9 mouse cellular contexts compared by ENCODE assay signal in the genomic region with DNA sequence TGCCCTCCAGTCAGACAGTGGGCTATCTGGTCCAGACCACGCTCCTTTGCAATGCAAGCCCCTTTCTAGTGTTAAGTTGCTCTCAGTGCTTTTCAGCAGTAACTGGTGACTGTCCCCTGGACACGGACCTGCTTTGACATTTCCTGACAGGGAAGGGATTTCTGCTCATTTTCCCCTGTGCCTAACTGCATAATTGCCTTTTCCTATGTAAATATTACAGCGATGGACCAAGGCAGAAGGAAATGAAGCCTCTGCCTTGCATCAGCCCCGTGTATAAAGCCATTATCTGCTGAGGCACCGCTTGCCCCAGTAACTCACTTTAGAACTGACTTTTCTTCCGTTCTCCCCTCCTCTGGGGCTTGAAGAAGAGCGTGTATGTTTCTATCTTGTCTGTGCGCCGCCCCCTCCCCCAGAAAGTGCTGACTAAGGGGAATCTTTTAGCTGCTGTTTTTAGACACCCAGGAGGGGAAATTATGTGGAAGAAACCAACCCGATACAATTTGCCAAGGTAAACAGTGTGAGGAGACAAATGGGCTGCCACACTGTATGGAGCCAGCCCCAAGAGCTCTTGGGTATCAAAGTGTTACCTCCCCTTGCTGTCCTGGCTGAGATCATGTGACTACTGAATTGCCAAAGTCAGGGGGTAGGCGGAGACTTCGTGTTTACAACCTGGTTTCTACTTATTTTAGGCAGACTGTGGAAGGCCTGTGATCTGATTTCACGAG. TPM values are rescaled to one million over a fixed set of nuclear protein-coding genes. Genes with fewer than 3 reads are reported as not detected.
DNase-seq lines count a peak whose midpoint lies in the region; ATAC-seq and TF ChIP-seq lines count a peak whose summit lies in the region.
"Had no signal": no experiment of that assay in that cellular context is flagged by ENCODE, and none has a peak within 500 bp of the region (broad histone marks: within the 10 kb centered on the region; RNA-seq: fewer than 3 reads in every experiment).

No protein-coding gene starts in this region.

- no peak for TF ChIP-seq EP300 in heart, adult 2 months (IDR thresholded peaks at IDR 0.05; ENCODE audit: insufficient read depth, low read depth, low read length)

- peaks cover 61% of the 10 kb centered on the region for H3K27me3 ChIP-seq in heart, embryonic 11.5 days (ENCODE audit: control insufficient read depth, insufficient read depth, low read length)
- peaks cover 25% of the 10 kb centered on the region for H3K27me3 ChIP-seq in heart, adult 2 months (ENCODE audit: control insufficient read depth, insufficient read depth, low read length)
- H3K27me3 ChIP-seq in G1E (ENCODE audit: insufficient read depth, low read length): peaks cover 28% of the 10 kb centered on the region; the same call in 1 of the 2 replicates
- peaks cover 72% of the 10 kb centered on the region for H3K27me3 ChIP-seq in hindbrain, embryonic 10.5 days (ENCODE audit: insufficient read depth, poor library complexity, severe bottlenecking)
- H3K27me3 ChIP-seq in midbrain, embryonic 11.5 days (ENCODE audit: control insufficient read depth, insufficient read depth, low read length): peaks cover 43% of the 10 kb centered on the region

- no peaks in the 10 kb centered on the region for H3K9me3 ChIP-seq in heart, embryonic 11.5 days (replicated peaks; ENCODE audit: control insufficient read depth, low read length)
- peaks cover 31% of the 10 kb centered on the region for H3K9me3 ChIP-seq in G1E (replicated peaks)
- H3K9me3 ChIP-seq in hindbrain, embryonic 10.5 days: no peaks in the 10 kb centered on the region
- no peaks in the 10 kb centered on the region for H3K9me3 ChIP-seq in midbrain, embryonic 11.5 days (ENCODE audit: control insufficient read depth, low read length)

- H3K27ac ChIP-seq in heart, embryonic 11.5 days (ENCODE audit: low read depth, low read length): no peak overlapping the region
- H3K27ac ChIP-seq in heart, adult 2 months: no peak overlapping the region
- no peak overlapping the region for H3K27ac ChIP-seq in hindbrain, embryonic 10.5 days
- no peak overlapping the region for H3K27ac ChIP-seq in midbrain, embryonic 11.5 days (ENCODE audit: low read depth, low read length)

- H3K79me2 ChIP-seq in heart, adult 2 months (replicated peaks; ENCODE audit: control insufficient read depth, insufficient read depth, low read length): no peaks in the 10 kb centered on the region

- H3K4me2 ChIP-seq in heart, embryonic 11.5 days: peak overlapping the region; percentile 24; the same call in 1 of the 2 replicates
- H3K4me2 ChIP-seq in midbrain, embryonic 11.5 days: no peak overlapping the region

- no peak for ATAC-seq in heart, embryonic 11.5 days (replicated peaks; ENCODE audit: insufficient number of reproducible peaks, low FRiP score, low TSS enrichment)
- peak; percentile 46; the same call in 1 of the 2 replicates for ATAC-seq in G1E (ENCODE audit: extremely low read depth, insufficient number of reproducible peaks, low FRiP score, poor library complexity, severe bottlenecking)
- ATAC-seq in midbrain, embryonic 11.5 days (ENCODE audit: low FRiP score): no peak

- TF ChIP-seq POLR2A in heart, adult 2 months (IDR thresholded peaks at IDR 0.05; ENCODE audit: insufficient read depth, low read depth, low read length): no peak

- no peaks in the 10 kb centered on the region for H3K36me3 ChIP-seq in heart, embryonic 11.5 days (ENCODE audit: control insufficient read depth, insufficient read depth, low read length)
- H3K36me3 ChIP-seq in heart, adult 2 months (ENCODE audit: control insufficient read depth, insufficient read depth, low read length): no peaks in the 10 kb centered on the region
- peaks cover 37% of the 10 kb centered on the region for H3K36me3 ChIP-seq in G1E (replicated peaks)
- no peaks in the 10 kb centered on the region for H3K36me3 ChIP-seq in hindbrain, embryonic 10.5 days
- H3K36me3 ChIP-seq in midbrain, embryonic 11.5 days (ENCODE audit: control insufficient read depth, insufficient read depth, low read length): no peaks in the 10 kb centered on the region

- H3K4me3 ChIP-seq in heart, embryonic 11.5 days (ENCODE audit: low read depth, low read length): peak overlapping the region; percentile 2; the same call in 1 of the 2 replicates
- no peak overlapping the region for H3K4me3 ChIP-seq in heart, adult 2 months
- H3K4me3 ChIP-seq in G1E (ENCODE audit: low read depth, low read length): no peak overlapping the region
- peak overlapping the region; percentile 60; the same call in 1 of the 2 replicates for H3K4me3 ChIP-seq in hindbrain, embryonic 10.5 days
- no peak overlapping the region for H3K4me3 ChIP-seq in midbrain, embryonic 11.5 days (ENCODE audit: low read depth, low read length)

- 4% methylated on average over 13 of the region's 13 CpGs for WGBS in heart, embryonic 11.5 days (ENCODE audit: insufficient replicate concordance)
- WGBS in heart, adult 2 months: 13% methylated on average over 13 of the region's 13 CpGs
- 8% methylated on average over 13 of the region's 13 CpGs for WGBS in hindbrain, embryonic 10.5 days
- WGBS in midbrain, embryonic 11.5 days: 8% methylated on average over 13 of the region's 13 CpGs

- H3K9ac ChIP-seq in heart, embryonic 11.5 days (ENCODE audit: low read depth, low read length): no peak overlapping the region
- H3K9ac ChIP-seq in heart, adult 2 months (ENCODE audit: low read depth, low read length): no peak overlapping the region
- no peak overlapping the region for H3K9ac ChIP-seq in midbrain, embryonic 11.5 days (ENCODE audit: low read length)

- no peak for DNase-seq in heart, adult 2 months
- DNase-seq in G1E (ENCODE audit: low spot score): peak; percentile 43
- DNase-seq in hindbrain, embryonic 10.5 days (ENCODE audit: low spot score): peak; percentile 17
- peak; percentile 87 for DNase-seq in midbrain, embryonic 11.5 days (ENCODE audit: low spot score, missing footprints)
- no peak for DNase-seq in layer of hippocampus, postnatal 10 days (ENCODE audit: low spot score in 2 of 2)
- DNase-seq in thymus, postnatal 4 days: no peak
- no peak for DNase-seq in thymus, postnatal 14 days

- TF ChIP-seq CTCF in heart, adult 2 months (IDR thresholded peaks at IDR 0.05): no peak
- TF ChIP-seq CTCF in G1E (IDR thresholded peaks at IDR 0.05; ENCODE audit: low read depth, low read length): no peak

- peaks cover 34% of the 10 kb centered on the region for H3K4me1 ChIP-seq in heart, embryonic 11.5 days (ENCODE audit: control insufficient read depth, insufficient read depth, low read length)
- 0 out of 2 replicates have a peak, but pooled peaks cover 2% of the 10 kb centered on the region for H3K4me1 ChIP-seq in heart, adult 2 months (ENCODE audit: control insufficient read depth, insufficient read depth, low read length)
- H3K4me1 ChIP-seq in G1E (ENCODE audit: insufficient read depth, low read depth, low read length): peaks cover 76% of the 10 kb centered on the region
- H3K4me1 ChIP-seq in hindbrain, embryonic 10.5 days (replicated peaks): peaks cover 39% of the 10 kb centered on the region
- H3K4me1 ChIP-seq in midbrain, embryonic 11.5 days (ENCODE audit: control insufficient read depth, insufficient read depth, low read length): peaks cover 23% of the 10 kb centered on the region

- intact Hi-C loops in heart, adult 2 months (cut with DNase I): loop anchor here (10.0 kb wide), 1 partner anchor 1016 kb away; no protein-coding TSS in a partner anchor

RNA-seq across cellular contexts. Expression of gene Adra2a, which starts 4.4 kb away (rescaled TPM):
- polyA plus RNA-seq in heart, embryonic 11.5 days (2014; fragmentation: Nextera tagmentation; extraction: Ambion mirVana): 0.10 TPM in 1 of 2 replicates, not detected in the other
- total RNA-seq in heart, adult 2 months (2021): under 1 TPM; 0.23 to 0.25 TPM
- polyA plus RNA-seq in heart, adult 2 months (2012; rRNA removed): 0.06 and 0.20 TPM in 2 replicates
- total RNA-seq in G1E (2014; fragmentation: Nextera tagmentation) (13.2 and 15.2 TPM in 2 replicates), G1E (2017) (8.2 and 8.7 TPM in 2 replicates)
- 40.6 and 51.8 TPM in 2 replicates for polyA plus RNA-seq in G1E (2012)
- 0.65 and 1.8 TPM in 2 replicates for polyA plus RNA-seq in hindbrain, embryonic 10.5 days (2016; fragmentation: Nextera tagmentation; extraction: Ambion mirVana)
- 1.3 and 1.4 TPM in 2 replicates for polyA plus RNA-seq in midbrain, embryonic 11.5 days (2014; fragmentation: Nextera tagmentation; extraction: Ambion mirVana)
- 10 to 100 TPM; 15.2 to 16.3 TPM for total RNA-seq in layer of hippocampus, postnatal 10 days (2021)
- polyA plus RNA-seq: limb, embryonic 11.5 days had no signal

Comparison
In these comparisons a context has a peak if more than half of its experiments do, and no peak if none do; other contexts are left out.
1. H3K4me3 ChIP-seq: peak in heart, embryonic 11.5 days (single experiment) and hindbrain, embryonic 10.5 days (single experiment); none in heart, adult 2 months (single experiment), G1E (single experiment) and midbrain, embryonic 11.5 days (single experiment).
2. DNase-seq: peak in G1E (single experiment), hindbrain, embryonic 10.5 days (single experiment) and midbrain, embryonic 11.5 days (single experiment); none in heart, adult 2 months (0 of 2), layer of hippocampus, postnatal 10 days (0 of 2), thymus, postnatal 4 days (single experiment) and thymus, postnatal 14 days (single experiment).
3. RNA of gene Adra2a, which starts 4.4 kb away (polyA plus RNA-seq): 40.6 to 51.8 TPM in G1E; 0.65 to 1.8 TPM in hindbrain, embryonic 10.5 days, 1.3 to 1.4 TPM in midbrain, embryonic 11.5 days, 0.06 to 0.20 TPM in heart, adult 2 months and 0.10 TPM in heart, embryonic 11.5 days; every median in the first group is over 10 times any median in the second.